Mouse (Mus musculus) bone marrow, adult 2 months (tissue): ENCODE data around the gene Krt75.

Experiments
- CTCF ChIP-seq: fragments of 200-500 bp; IDR thresholded peaks from 2 replicates; pipeline ENCODE4 v1.5.1; 2011; ENCODE audit warnings: low read length, control low read depth; ENCODE audit not compliant: control insufficient read depth, insufficient read depth
- POLR2A ChIP-seq: fragments of 200-500 bp; IDR thresholded peaks from 2 replicates; pipeline ENCODE4 v1.6.1; 2011; ENCODE audit warnings: low read depth, mild to moderate bottlenecking, control low read depth, low read length, borderline replicate concordance; ENCODE audit not compliant: control insufficient read depth

GRCm38 (mm10) chr15:101544478-101544877, 29.2 kb downstream of the Krt75 start:
- no peak for TF ChIP-seq POLR2A
- no peak for TF ChIP-seq CTCF
